Mouse (Mus musculus): ENCODE results near the gene Tbc1d5. TPM values are rescaled to one million over a fixed set of nuclear protein-coding genes. Genes with fewer than 3 reads are reported as not detected.
"Not testable (repeated sequence)": the region's sequence is repeated elsewhere in the genome, so short reads cannot be mapped to it uniquely, and the experiment has no call there.

Tbc1d5 gene
- polyA plus RNA-seq, 1 experiment from 2014 or later, result 6.8 TPM

DNA sequence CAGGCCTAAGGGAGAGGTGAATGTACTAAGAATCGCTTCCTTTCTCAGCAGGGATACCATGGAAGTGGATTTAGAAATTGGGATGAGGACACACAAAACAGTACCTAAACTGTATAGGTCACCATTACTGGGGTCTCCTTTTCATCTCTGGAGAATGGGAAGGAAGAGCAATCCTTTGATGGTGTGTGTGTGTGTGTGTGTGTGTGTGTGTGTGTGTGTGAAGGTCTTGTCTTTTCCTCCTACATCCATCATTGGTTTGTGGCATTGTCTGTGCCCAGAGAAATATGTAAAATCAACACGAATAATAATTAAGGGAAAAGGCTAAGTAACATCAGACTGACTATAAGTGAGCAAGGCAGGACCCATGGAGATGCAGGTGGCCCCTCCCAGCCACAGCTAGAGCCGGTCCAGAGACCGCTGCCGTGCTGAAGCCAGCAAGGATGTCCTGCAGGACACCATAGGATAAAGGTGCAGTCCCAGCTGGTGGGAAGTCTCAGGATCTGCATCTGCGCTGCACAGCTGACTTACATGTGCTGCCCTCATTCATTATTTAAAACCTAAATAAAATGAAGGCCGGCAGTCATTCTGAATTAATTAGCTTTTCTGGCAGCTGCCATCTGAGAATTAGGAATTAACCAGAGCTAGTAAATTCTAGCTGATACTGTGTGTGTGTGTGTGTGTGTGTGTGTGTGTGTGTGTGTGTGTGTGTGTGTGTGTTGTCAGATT, 468.5 kb downstream of the Tbc1d5 start:
- Histone ChIP-seq H3K9ac (no peak overlapping the region), H3K36me3 (ENCODE audit: poor library complexity, severe bottlenecking) (no peaks in the 10 kb centered on the region), H3K4me3 (no peak overlapping the region), H3K4me2 (no peak overlapping the region), H3K27me3 (no peaks in the 10 kb centered on the region), H3K9me3 (replicated peaks) (0 out of 2 replicates have a peak, but pooled peaks cover 3% of the 10 kb centered on the region), H3K4me1 (peaks cover 3% of the 10 kb centered on the region; the same call in 1 of the 2 replicates), H3K27ac (no peak overlapping the region)
- ATAC-seq, result peak; percentile 84
- 47% methylated on average over 7 of the region's 7 CpGs for WGBS

- H3K27ac ChIP-seq; H3K4me1 ChIP-seq; H3K9me3 ChIP-seq (replicated peaks); H3K27me3 ChIP-seq; H3K9ac ChIP-seq; H3K36me3 ChIP-seq (ENCODE audit: poor library complexity, severe bottlenecking): not testable (repeated sequence)
- WGBS, result 3% methylated on average over 36 of the region's 39 CpGs
- peak overlapping the region; percentile 23; the same call in 1 of the 2 replicates for H3K4me3 ChIP-seq
- ATAC-seq, result peak; percentile 80; the same call in 1 of the 2 replicates
- peak overlapping the region; percentile 56 for H3K4me2 ChIP-seq
Observed at GRCm38 (mm10) chr17:50698410-50698809, 480.7 kb downstream of the Tbc1d5 start.

- peaks cover 19% of the 10 kb centered on the region for H3K36me3 ChIP-seq (ENCODE audit: poor library complexity, severe bottlenecking)
- no peaks in the 10 kb centered on the region for H3K4me1 ChIP-seq
- ATAC-seq, result no peak
- no peak overlapping the region for H3K4me2 ChIP-seq
- H3K9ac ChIP-seq, result no peak overlapping the region
- WGBS, result 91% methylated on average over 6 of the region's 6 CpGs
- H3K4me3 ChIP-seq, result no peak overlapping the region
- H3K27ac ChIP-seq, result no peak overlapping the region
- no peaks in the 10 kb centered on the region for H3K9me3 ChIP-seq (replicated peaks)
- no peaks in the 10 kb centered on the region for H3K27me3 ChIP-seq
Observed at GRCm38 (mm10) chr17:50688135-50688534, 491.0 kb downstream of the Tbc1d5 start.

GRCm38 (mm10) chr17:50687670-50688069, 491.5 kb downstream of the Tbc1d5 start:
- no peaks in the 10 kb centered on the region for H3K4me1 ChIP-seq
- H3K27ac ChIP-seq, result no peak overlapping the region
- no peak for ATAC-seq
- no peak overlapping the region for H3K4me3 ChIP-seq
- WGBS, result 82% methylated on average over 10 of the region's 10 CpGs
- H3K9me3 ChIP-seq (replicated peaks), result no peaks in the 10 kb centered on the region
- no peaks in the 10 kb centered on the region for H3K27me3 ChIP-seq
- no peak overlapping the region for H3K9ac ChIP-seq
- peaks cover 19% of the 10 kb centered on the region for H3K36me3 ChIP-seq (ENCODE audit: poor library complexity, severe bottlenecking)
- H3K4me2 ChIP-seq, result no peak overlapping the region

- Histone ChIP-seq H3K4me3 (no peak overlapping the region), H3K4me2 (no peak overlapping the region), H3K27me3 (no peaks in the 10 kb centered on the region), H3K9ac (no peak overlapping the region), H3K4me1 (no peaks in the 10 kb centered on the region), H3K36me3 (ENCODE audit: poor library complexity, severe bottlenecking) (peaks cover 15% of the 10 kb centered on the region), H3K9me3 (replicated peaks) (no peaks in the 10 kb centered on the region), H3K27ac (no peak overlapping the region)
- no peak for ATAC-seq
- 70% methylated on average over 7 of the region's 7 CpGs for WGBS
Observed at GRCm38 (mm10) chr17:50684960-50685645, 494.0 kb downstream of the Tbc1d5 start.

Data from forebrain, embryonic 13.5 days (tissue).